Mouse (Mus musculus) kidney, embryonic 14.5 days (tissue): Measurements from ENCODE around the gene Mgst2. TPM values are rescaled to one million over a fixed set of nuclear protein-coding genes. Genes with fewer than 3 reads are reported as not detected.
A peak's percentile ranks its signal among the peaks of the same experiment; 100 is the strongest.

Experiments used
- ATAC-seq: fragments of 200-750 bp; cut with Nextera tagmentation; 2 replicates; pipeline ENCODE4 v1.8.0; 2017; ENCODE audit warnings: moderate number of reproducible peaks, mild to moderate bottlenecking, moderate TSS enrichment, moderate library complexity; ENCODE audit not compliant: low FRiP score, low TSS enrichment
- H3K27ac ChIP-seq: fragments of 300-500 bp; sonication (generic); 2 replicates; pipeline ENCODE4 v1.5.1; 2014; ENCODE audit warnings: low read depth, mild to moderate bottlenecking, low read length, moderate library complexity, mixed read lengths
- H3K27me3 ChIP-seq: fragments of 300-500 bp; sonication (generic); 2 replicates; pipeline ENCODE4 v1.6.1; 2014; ENCODE audit warnings: mild to moderate bottlenecking, low read length; ENCODE audit not compliant: control insufficient read depth, insufficient read depth
- H3K36me3 ChIP-seq: fragments of 300-500 bp; sonication (generic); 2 replicates; pipeline ENCODE4 v1.6.1; 2014; ENCODE audit warnings: low read length, mixed read lengths; ENCODE audit not compliant: control insufficient read depth, insufficient read depth
- H3K4me1 ChIP-seq: fragments of 300-500 bp; sonication (generic); 2 replicates; pipeline ENCODE4 v1.6.1; 2014; ENCODE audit warnings: low read length, mixed read lengths; ENCODE audit not compliant: control insufficient read depth, insufficient read depth
- H3K4me2 ChIP-seq: fragments of 300-500 bp; sonication (generic); replicated peaks from 2 replicates; pipeline ENCODE4 v1.6.1; 2014; ENCODE audit warnings: low read depth, mild to moderate bottlenecking, low read length
- H3K4me3 ChIP-seq: fragments of 300-500 bp; sonication (generic); 2 replicates; pipeline ENCODE4 v1.5.1; 2014; ENCODE audit warnings: mild to moderate bottlenecking, low read length
- H3K9ac ChIP-seq: fragments of 300-500 bp; sonication (generic); 2 replicates; pipeline ENCODE4 v1.6.1; 2014; ENCODE audit warnings: low read depth, mild to moderate bottlenecking, low read length, moderate library complexity
- H3K9me3 ChIP-seq: fragments of 300-500 bp; sonication (generic); 2 replicates; pipeline ENCODE4 v1.6.1; 2016; ENCODE audit warnings: low read length; ENCODE audit not compliant: control insufficient read depth
- WGBS: fragments of 180-500 bp; shearing (Covaris S2); extraction: QIAGEN DNeasy Blood & Tissue Kit; methylation state at CpG from one replicate; pipeline ENCODE4 v1.1.7; 2014; 5-methylcytosine and 5-hydroxymethylcytosine counted together
- polyA plus RNA-seq: library from polyadenylated mRNA; unstranded; fragments of >200 nt; fragmentation: Nextera tagmentation; extraction: Ambion mirVana; gene quantifications from 2 replicates; pipeline ENCODE4 v1.2.1, GENCODE M21; 2014

Gene Mgst2
- 0.51 and 0.99 TPM in 2 replicates for polyA plus RNA-seq

DNA sequence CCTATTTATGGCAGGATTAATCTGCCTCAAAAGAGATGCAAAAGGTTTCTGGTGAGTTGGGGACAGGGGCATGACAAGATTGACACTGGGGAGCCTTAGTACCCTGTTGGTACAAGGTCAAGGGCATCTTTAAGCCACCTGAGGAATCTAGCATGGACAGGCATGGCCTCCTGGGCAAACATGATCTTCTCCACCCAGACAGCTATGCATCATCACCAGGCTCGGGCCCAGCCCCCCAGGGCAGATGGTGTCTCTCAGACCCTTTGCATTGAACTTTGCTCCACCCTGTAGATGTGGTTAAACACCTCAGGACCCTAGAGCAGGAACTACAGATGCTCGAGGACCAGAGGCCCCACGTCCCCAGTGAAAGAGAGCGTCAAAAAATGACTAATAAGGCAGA, at the start of gene Mgst2:
Gene Mgst2, plus strand, starts transcription at position 301 of the 400 bp plus-strand sequence.
- H3K9ac ChIP-seq = no peak within 1 kb of the TSS
- H3K36me3 ChIP-seq = no peaks in the 10 kb centered on the region
- no peak for ATAC-seq
- WGBS = 69% methylated on average over 4 of the region's 4 CpGs
- H3K27me3 ChIP-seq = no peaks in the 10 kb centered on the region
- H3K4me1 ChIP-seq = 0 out of 2 replicates have a peak, but pooled peaks cover 3% of the 10 kb centered on the region
- H3K4me2 ChIP-seq = no peak within 1 kb of the TSS
- no peaks in the 10 kb centered on the region for H3K9me3 ChIP-seq
- H3K4me3 ChIP-seq = no peak within 1 kb of the TSS
- no peak within 1 kb of the TSS for H3K27ac ChIP-seq

DNA sequence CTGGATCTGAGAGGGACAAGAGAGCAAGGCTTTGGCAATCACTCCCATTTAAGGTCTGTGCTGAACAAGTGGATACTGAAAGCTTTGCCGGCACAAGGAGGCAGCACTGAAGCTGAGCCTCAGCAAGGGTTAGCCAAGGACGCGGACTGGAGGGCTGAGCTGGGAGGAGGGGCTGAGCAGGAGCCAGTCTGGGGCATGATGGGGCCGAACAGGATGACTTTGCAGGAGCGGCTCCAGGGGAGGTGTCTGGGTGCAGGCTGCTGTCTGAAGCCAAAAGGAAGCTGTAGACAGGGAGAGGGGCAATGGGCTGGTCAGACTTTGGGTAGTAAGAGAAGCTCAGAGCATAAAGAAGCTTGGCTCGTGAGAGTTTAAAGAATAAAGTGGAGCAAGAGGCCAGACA, 48.2 kb upstream of the Mgst2 start:
- ATAC-seq = peak; percentile 79; the same call in 1 of the 2 replicates
- no peak overlapping the region for H3K4me2 ChIP-seq
- no peak overlapping the region for H3K27ac ChIP-seq
- H3K9ac ChIP-seq = no peak overlapping the region
- 5% methylated on average over 6 of the region's 6 CpGs for WGBS
- H3K36me3 ChIP-seq = no peaks in the 10 kb centered on the region
- no peak overlapping the region for H3K4me3 ChIP-seq
- no peaks in the 10 kb centered on the region for H3K9me3 ChIP-seq
- H3K27me3 ChIP-seq = no peaks in the 10 kb centered on the region
- H3K4me1 ChIP-seq = peaks cover 4% of the 10 kb centered on the region; the same call in 1 of the 2 replicates

DNA sequence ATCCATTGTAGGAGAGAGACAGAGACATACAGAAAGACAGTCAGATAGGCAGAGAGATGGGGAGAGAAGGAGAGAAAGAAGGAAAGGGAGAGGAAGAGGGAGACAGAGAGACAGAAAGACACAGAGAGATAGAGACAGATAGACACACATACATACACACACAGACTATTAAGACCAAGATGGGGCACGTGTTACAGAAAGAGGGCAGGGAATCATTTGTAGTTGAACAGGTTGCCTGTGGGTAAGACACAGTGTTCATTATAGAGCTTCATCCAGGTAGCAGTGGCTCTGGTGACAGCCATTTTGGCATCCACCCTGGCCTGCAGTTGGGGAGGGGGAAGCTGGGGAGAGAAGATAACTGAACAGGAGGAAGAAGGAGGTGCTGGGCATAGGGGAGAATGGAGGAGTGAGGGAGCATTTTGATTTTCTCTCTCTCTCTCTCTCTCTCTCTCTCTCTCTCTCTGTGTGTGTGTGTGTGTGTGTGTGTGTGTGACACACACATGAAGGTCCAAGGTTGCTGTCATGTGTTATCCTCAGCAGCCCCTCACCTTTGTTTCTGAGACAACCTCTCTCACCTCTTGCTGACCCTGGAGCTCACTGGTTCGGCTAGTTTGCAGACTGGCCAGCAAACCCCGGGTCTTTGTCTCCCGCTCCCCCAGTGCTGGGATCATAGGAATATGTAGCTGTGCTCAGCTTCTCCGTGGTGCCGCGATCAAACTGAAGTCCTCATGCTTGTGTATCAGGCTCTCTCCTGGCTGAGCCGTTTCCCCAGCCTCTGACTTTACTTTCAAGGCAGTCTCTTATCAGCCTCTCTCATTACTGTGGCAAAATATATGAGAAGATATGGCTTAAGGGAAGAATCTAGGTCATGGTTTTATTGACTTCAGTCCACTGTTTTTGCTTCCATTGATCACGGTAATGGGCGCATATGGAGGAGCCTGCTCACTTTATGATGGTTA, 47.5 kb upstream of the Mgst2 start:
- 83% methylated on average over 10 of the region's 10 CpGs for WGBS

DNA sequence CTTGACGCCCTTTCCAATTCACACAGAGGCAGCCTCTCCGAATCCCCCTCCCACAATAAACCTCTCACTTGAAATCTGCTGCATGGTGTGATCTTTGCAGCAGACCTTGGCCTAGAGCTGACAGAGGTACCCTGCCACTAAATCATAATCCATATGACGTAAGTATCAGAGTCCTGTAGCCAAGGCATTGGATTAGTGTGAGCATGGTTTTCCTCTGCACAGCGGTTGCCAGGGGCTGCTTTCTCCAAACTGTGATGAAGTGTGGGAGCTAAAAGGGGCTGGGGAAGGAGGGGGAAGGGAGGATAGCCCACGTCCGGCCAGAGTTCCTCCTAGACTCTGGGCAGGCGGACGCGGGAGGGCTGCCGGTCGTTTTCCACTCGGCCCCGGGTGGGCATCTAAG, 45.9 kb upstream of the Mgst2 start:
- Histone ChIP-seq H3K9me3 (no peaks in the 10 kb centered on the region), H3K9ac (no peak overlapping the region), H3K36me3 (no peaks in the 10 kb centered on the region), H3K27me3 (no peaks in the 10 kb centered on the region), H3K4me2 (no peak overlapping the region), H3K4me1 (peaks cover 4% of the 10 kb centered on the region; the same call in 1 of the 2 replicates), H3K27ac (no peak overlapping the region), H3K4me3 (no peak overlapping the region)
- ATAC-seq = no peak
- WGBS = 86% methylated on average over 13 of the region's 13 CpGs

More for the DNA sequence above, 47.5 kb upstream of the Mgst2 start:
- Histone ChIP-seq H3K36me3 (no peaks in the 10 kb centered on the region), H3K9me3 (no peaks in the 10 kb centered on the region), H3K4me2 (no peak overlapping the region), H3K9ac (no peak overlapping the region), H3K27ac (no peak overlapping the region), H3K4me1 (peaks cover 4% of the 10 kb centered on the region; the same call in 1 of the 2 replicates), H3K27me3 (no peaks in the 10 kb centered on the region), H3K4me3 (no peak overlapping the region)
- ATAC-seq = no peak

GRCm38 (mm10) chr3:51623956-51624355, 36.2 kb upstream of the Mgst2 start:
- H3K27me3 ChIP-seq = no peaks in the 10 kb centered on the region
- H3K4me2 ChIP-seq = no peak overlapping the region
- no peak for ATAC-seq
- H3K9ac ChIP-seq = no peak overlapping the region
- no peak overlapping the region for H3K4me3 ChIP-seq
- WGBS = 69% methylated on average over 2 of the region's 2 CpGs
- no peak overlapping the region for H3K27ac ChIP-seq
- H3K36me3 ChIP-seq = no peaks in the 10 kb centered on the region
- H3K4me1 ChIP-seq = no peaks in the 10 kb centered on the region
- no peaks in the 10 kb centered on the region for H3K9me3 ChIP-seq

DNA sequence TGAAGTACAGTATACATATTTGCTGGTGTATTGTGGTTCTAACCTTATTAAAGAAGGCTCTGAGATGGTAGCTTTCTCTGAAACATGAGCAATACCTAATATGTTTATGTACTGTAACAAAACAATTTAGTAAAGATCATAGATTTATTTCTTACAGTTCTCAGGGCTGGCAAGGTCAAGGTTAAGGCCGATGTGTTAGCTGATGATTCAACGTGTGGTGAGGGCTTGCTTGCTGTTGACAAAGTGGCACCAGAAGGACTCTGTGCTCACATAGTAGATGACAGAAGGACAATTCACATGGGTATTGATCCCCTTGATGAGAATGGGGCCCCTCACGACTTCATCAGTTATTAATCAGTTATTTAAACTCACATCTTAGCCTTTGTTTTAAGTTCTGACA, 32.4 kb upstream of the Mgst2 start:
- Histone ChIP-seq H3K9ac (no peak overlapping the region), H3K4me3 (no peak overlapping the region), H3K36me3 (no peaks in the 10 kb centered on the region), H3K4me1 (no peaks in the 10 kb centered on the region), H3K9me3 (0 out of 2 replicates have a peak, but pooled peaks cover 3% of the 10 kb centered on the region), H3K27ac (no peak overlapping the region), H3K4me2 (no peak overlapping the region), H3K27me3 (no peaks in the 10 kb centered on the region)
- ATAC-seq = no peak
- WGBS = 74% methylated on average over 3 of the region's 3 CpGs

GRCm38 (mm10) chr3:51628977-51629376, 31.2 kb upstream of the Mgst2 start:
- Histone ChIP-seq H3K9me3 (peaks cover 5% of the 10 kb centered on the region; the same call in 1 of the 2 replicates), H3K36me3 (no peaks in the 10 kb centered on the region), H3K27me3 (no peaks in the 10 kb centered on the region), H3K4me2 (no peak overlapping the region), H3K4me1 (no peaks in the 10 kb centered on the region), H3K4me3 (no peak overlapping the region), H3K27ac (no peak overlapping the region), H3K9ac (no peak overlapping the region)
- ATAC-seq = no peak
- 36% methylated on average over 3 of the region's 3 CpGs for WGBS

GRCm38 (mm10) chr3:51630746-51631145, 29.4 kb upstream of the Mgst2 start:
- Histone ChIP-seq H3K36me3 (no peaks in the 10 kb centered on the region), H3K27ac (no peak overlapping the region), H3K27me3 (no peaks in the 10 kb centered on the region), H3K4me3 (no peak overlapping the region), H3K9ac (no peak overlapping the region), H3K4me1 (no peaks in the 10 kb centered on the region), H3K4me2 (no peak overlapping the region), H3K9me3 (peaks cover 5% of the 10 kb centered on the region; the same call in 1 of the 2 replicates)
- no peak for ATAC-seq
- 93% methylated on average over 1 of the region's 1 CpGs for WGBS

DNA sequence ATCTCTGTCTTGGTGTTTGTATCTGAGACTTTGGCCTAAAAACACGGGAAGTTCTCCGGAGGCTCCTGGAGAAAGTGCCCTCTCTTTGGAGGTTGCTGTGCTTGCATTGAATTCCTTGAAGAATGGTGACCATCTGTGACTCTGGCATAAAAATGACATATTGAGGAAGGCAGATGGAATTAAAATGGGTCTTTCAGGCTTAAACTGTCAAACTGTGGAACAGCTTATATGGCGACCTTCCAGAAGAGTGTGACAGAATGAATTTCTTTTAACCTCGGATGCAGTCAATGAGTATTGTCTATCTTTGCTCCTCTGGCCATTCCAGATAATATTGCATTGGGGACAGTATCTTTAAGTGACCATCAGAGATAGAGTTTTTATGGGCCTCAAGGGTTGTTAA, 28.2 kb upstream of the Mgst2 start:
- Histone ChIP-seq H3K4me3 (no peak overlapping the region), H3K9ac (no peak overlapping the region), H3K27me3 (no peaks in the 10 kb centered on the region), H3K4me1 (no peaks in the 10 kb centered on the region), H3K36me3 (no peaks in the 10 kb centered on the region), H3K27ac (no peak overlapping the region), H3K4me2 (no peak overlapping the region), H3K9me3 (peaks cover 5% of the 10 kb centered on the region; the same call in 1 of the 2 replicates)
- ATAC-seq = no peak
- 82% methylated on average over 4 of the region's 4 CpGs for WGBS
